Mouse (Mus musculus): ENCODE results near the gene Tbc1d16. TPM values are rescaled to one million over a fixed set of nuclear protein-coding genes. Genes with fewer than 3 reads are reported as not detected.

Gene Tbc1d16
- polyA plus RNA-seq, 1 experiment from 2014 or later = 13.6 TPM

DNA sequence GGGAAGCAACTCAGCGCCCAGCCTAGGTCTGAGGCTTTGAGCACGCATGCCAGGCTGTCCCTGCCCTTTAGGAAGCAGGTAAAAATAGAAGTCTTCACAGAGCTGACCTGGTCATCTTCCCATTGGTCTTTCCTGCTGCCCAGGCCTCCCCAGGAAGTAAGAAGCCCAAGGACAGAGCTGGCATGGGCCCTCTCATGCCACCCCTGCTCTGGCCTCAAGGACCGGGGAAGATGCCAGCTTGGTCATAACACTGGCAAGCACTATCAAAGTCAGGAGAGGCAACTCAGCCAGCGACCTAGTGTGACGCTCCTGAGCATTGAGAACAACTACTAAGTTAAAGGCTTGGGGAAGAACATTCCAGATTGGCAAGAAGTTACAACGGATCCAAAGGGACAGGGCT, 103.8 kb downstream of the Tbc1d16 start:
- Histone ChIP-seq H3K27me3 (ENCODE audit: control insufficient read depth, insufficient read depth, low read length) (no peaks in the 10 kb centered on the region), H3K27ac (ENCODE audit: low read length) (no peak overlapping the region), H3K4me3 (replicated peaks; ENCODE audit: low read length) (no peak overlapping the region), H3K4me1 (ENCODE audit: control insufficient read depth, insufficient read depth, low read length) (peaks cover 35% of the 10 kb centered on the region), H3K9me3 (replicated peaks; ENCODE audit: control insufficient read depth, low read length) (no peaks in the 10 kb centered on the region), H3K9ac (ENCODE audit: low read length) (no peak overlapping the region), H3K4me2 (ENCODE audit: low read depth, low read length) (no peak overlapping the region), H3K36me3 (ENCODE audit: control insufficient read depth, insufficient read depth, low read length) (no peaks in the 10 kb centered on the region)
- no peak for ATAC-seq (ENCODE audit: insufficient read depth, low FRiP score)
- WGBS = 87% methylated on average over 6 of the region's 6 CpGs

DNA sequence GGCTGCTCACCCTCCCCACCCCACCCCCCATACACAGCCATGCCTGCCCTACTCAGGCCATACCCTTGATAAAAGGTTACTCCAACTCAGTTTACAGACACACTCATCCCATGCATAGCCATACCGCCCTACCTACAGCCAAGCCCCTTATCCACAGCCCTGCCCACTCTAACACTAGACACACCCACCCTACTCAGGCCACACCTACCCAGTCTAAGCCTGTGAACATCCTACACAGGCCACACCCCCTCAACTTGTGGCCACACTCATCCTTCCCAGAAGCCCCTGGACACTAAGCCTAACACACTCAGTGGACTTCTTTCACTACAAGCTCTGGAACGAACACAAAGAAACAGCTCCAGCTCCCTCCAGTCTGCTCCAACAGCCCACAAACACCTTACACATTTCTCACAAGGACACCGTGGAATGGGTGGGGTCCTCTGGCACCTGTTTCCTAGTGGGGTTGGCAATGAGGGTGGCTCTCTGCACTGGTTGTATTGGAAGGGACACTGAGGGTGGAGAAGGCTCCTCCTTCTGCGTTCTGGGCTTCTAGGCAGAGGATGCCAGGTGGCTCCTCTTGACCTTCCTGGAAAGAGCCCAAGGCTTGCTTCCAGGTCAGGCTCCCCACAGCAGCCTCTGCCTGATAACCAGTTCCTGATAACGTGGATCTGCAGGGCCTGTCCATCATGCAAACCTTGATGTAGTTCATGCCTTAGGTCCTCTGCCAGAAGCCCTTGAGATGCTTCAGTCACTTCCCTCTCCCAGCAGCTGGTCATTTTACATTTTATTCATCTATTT, 104.6 kb downstream of the Tbc1d16 start:
- Histone ChIP-seq H3K4me3 (replicated peaks; ENCODE audit: low read length) (no peak overlapping the region), H3K27me3 (ENCODE audit: control insufficient read depth, insufficient read depth, low read length) (no peaks in the 10 kb centered on the region), H3K4me1 (ENCODE audit: control insufficient read depth, insufficient read depth, low read length) (peaks cover 32% of the 10 kb centered on the region), H3K27ac (ENCODE audit: low read length) (no peak overlapping the region), H3K36me3 (ENCODE audit: control insufficient read depth, insufficient read depth, low read length) (no peaks in the 10 kb centered on the region), H3K4me2 (ENCODE audit: low read depth, low read length) (no peak overlapping the region), H3K9me3 (replicated peaks; ENCODE audit: control insufficient read depth, low read length) (no peaks in the 10 kb centered on the region), H3K9ac (ENCODE audit: low read length) (no peak overlapping the region)
- ATAC-seq (ENCODE audit: insufficient read depth, low FRiP score) = 0 out of 2 replicates have a peak, but pooled peaks have one; percentile 35
- WGBS = 74% methylated on average over 5 of the region's 5 CpGs

DNA sequence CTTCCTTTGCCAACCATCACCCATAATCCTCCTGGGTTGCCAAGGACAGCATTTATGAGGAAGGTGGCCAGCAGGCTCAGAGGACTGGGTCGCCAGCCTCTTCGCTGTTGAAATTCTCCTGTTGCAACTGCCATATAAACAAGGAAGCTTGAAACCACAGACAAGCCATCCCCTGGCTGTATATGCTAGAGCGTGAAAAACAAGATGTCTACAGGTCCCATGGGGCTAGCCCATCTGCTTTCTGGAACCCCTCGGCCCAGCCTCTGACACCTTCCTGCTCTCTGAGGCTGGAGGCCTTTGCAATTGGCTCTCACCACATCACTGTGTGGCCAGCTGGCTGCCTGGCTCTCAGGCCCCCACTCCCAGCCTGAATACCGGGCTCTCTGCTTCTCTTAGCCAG, 105.9 kb downstream of the Tbc1d16 start:
- Histone ChIP-seq H3K27ac (ENCODE audit: low read length) (no peak overlapping the region), H3K4me2 (ENCODE audit: low read depth, low read length) (no peak overlapping the region), H3K9me3 (replicated peaks; ENCODE audit: control insufficient read depth, low read length) (no peaks in the 10 kb centered on the region), H3K36me3 (ENCODE audit: control insufficient read depth, insufficient read depth, low read length) (no peaks in the 10 kb centered on the region), H3K4me3 (replicated peaks; ENCODE audit: low read length) (no peak overlapping the region), H3K27me3 (ENCODE audit: control insufficient read depth, insufficient read depth, low read length) (no peaks in the 10 kb centered on the region), H3K9ac (ENCODE audit: low read length) (no peak overlapping the region), H3K4me1 (ENCODE audit: control insufficient read depth, insufficient read depth, low read length) (peaks cover 19% of the 10 kb centered on the region)
- WGBS = 74% methylated on average over 5 of the region's 5 CpGs
- no peak for ATAC-seq (ENCODE audit: insufficient read depth, low FRiP score)

DNA sequence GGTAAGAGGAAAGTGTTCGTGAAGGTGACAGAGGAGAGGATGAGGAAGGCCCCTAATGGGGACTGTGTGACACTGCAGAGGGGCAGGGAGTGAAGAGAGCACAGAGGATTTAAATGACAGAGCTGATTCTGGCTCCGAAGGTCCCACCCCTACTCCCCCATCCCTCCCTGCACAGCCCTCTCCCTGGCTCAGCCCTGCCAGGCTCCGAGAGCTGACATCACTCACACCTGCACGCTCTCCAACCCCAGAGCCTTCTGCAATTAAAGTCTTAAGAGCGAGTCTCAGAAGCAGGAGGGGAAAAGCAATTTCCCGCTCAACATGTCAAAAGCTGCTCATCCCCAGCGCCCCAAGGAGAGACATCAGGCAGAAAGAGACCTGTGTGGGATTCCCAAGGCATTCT, 109.4 kb downstream of the Tbc1d16 start:
- 37% methylated on average over 7 of the region's 7 CpGs for WGBS
- H3K9ac ChIP-seq (ENCODE audit: low read length) = no peak overlapping the region
- no peaks in the 10 kb centered on the region for H3K9me3 ChIP-seq (replicated peaks; ENCODE audit: control insufficient read depth, low read length)
- no peak overlapping the region for H3K4me2 ChIP-seq (ENCODE audit: low read depth, low read length)
- H3K36me3 ChIP-seq (ENCODE audit: control insufficient read depth, insufficient read depth, low read length) = no peaks in the 10 kb centered on the region
- H3K27ac ChIP-seq (ENCODE audit: low read length) = no peak overlapping the region
- H3K4me3 ChIP-seq (replicated peaks; ENCODE audit: low read length) = no peak overlapping the region
- ATAC-seq (ENCODE audit: insufficient read depth, low FRiP score) = no peak
- H3K4me1 ChIP-seq (ENCODE audit: control insufficient read depth, insufficient read depth, low read length) = 0 out of 2 replicates have a peak, but pooled peaks cover 4% of the 10 kb centered on the region
- H3K27me3 ChIP-seq (ENCODE audit: control insufficient read depth, insufficient read depth, low read length) = no peaks in the 10 kb centered on the region

DNA sequence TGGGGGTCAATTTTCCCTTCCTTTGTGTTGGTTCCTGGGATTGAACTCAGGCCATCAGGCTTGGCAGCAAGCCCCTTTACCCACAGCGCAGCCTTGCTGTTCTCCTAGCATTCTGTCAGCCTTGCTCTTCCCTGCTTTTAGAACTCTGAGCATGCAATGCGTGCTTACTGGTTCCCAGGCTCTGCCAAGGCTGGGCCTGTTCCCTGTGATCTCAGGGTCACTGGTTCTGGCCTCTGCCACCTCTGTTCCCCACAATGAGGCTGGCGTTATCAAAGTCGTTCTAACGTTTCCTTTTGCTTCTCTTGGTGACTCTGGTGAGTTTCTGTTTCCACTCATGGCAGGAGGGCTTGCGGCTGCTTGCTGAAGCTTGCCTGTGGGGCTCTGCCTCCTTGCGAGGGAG, 110.4 kb downstream of the Tbc1d16 start:
- no peak overlapping the region for H3K9ac ChIP-seq (ENCODE audit: low read length)
- ATAC-seq (ENCODE audit: insufficient read depth, low FRiP score) = no peak
- no peak overlapping the region for H3K4me2 ChIP-seq (ENCODE audit: low read depth, low read length)
- H3K27me3 ChIP-seq (ENCODE audit: control insufficient read depth, insufficient read depth, low read length) = no peaks in the 10 kb centered on the region
- no peaks in the 10 kb centered on the region for H3K36me3 ChIP-seq (ENCODE audit: control insufficient read depth, insufficient read depth, low read length)
- no peaks in the 10 kb centered on the region for H3K4me1 ChIP-seq (ENCODE audit: control insufficient read depth, insufficient read depth, low read length)
- no peaks in the 10 kb centered on the region for H3K9me3 ChIP-seq (replicated peaks; ENCODE audit: control insufficient read depth, low read length)
- no peak overlapping the region for H3K27ac ChIP-seq (ENCODE audit: low read length)
- H3K4me3 ChIP-seq (replicated peaks; ENCODE audit: low read length) = no peak overlapping the region
- 60% methylated on average over 7 of the region's 7 CpGs for WGBS

DNA sequence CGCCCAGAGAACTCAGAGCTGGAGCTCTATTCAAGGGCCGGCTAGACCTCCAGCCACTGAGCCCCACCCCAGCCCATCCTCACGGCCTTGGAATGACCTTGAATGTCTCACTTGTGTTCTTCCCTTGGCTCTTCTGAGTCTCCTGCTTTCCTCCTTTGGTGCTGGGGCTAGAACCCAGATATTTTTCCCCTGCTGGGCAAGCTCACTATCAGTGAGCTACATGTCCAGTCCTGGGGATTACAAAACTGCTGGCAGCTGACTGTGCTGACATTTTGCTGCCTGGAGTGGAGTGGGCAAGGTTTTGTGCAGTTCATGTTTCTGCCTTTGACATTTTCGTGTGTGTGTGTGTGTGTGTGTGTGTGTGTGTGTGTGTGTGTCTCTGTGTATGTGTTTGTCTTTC, 111.3 kb downstream of the Tbc1d16 start:
- Histone ChIP-seq H3K4me2 (ENCODE audit: low read depth, low read length) (no peak overlapping the region), H3K9ac (ENCODE audit: low read length) (no peak overlapping the region), H3K4me1 (ENCODE audit: control insufficient read depth, insufficient read depth, low read length) (no peaks in the 10 kb centered on the region), H3K9me3 (replicated peaks; ENCODE audit: control insufficient read depth, low read length) (no peaks in the 10 kb centered on the region), H3K27ac (ENCODE audit: low read length) (no peak overlapping the region), H3K4me3 (replicated peaks; ENCODE audit: low read length) (no peak overlapping the region), H3K36me3 (ENCODE audit: control insufficient read depth, insufficient read depth, low read length) (no peaks in the 10 kb centered on the region), H3K27me3 (ENCODE audit: control insufficient read depth, insufficient read depth, low read length) (no peaks in the 10 kb centered on the region)
- ATAC-seq (ENCODE audit: insufficient read depth, low FRiP score) = no peak
- 55% methylated on average over 4 of the region's 4 CpGs for WGBS

DNA sequence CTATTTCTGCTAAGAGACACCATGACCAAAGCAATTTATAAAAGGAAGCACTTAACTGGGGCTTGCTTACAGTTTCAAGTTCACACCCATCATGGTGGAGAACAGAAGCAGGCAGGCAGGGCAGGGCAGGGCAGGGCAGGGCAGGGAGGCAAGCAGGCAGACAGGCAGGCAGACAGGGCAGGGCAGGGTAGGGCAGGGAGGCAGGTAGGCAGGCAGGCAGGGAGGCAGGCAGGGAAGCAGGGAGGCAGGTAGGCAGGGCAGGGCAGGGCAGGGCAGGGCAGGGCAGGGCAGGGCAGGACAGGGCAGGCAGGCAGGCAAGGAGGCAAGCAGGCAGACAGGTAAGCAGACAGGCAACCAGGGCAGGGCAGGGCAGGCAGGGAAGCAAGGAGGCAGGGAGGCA, 115.6 kb downstream of the Tbc1d16 start:
- peak; percentile 59; the same call in 1 of the 2 replicates for ATAC-seq (ENCODE audit: insufficient read depth, low FRiP score)

DNA sequence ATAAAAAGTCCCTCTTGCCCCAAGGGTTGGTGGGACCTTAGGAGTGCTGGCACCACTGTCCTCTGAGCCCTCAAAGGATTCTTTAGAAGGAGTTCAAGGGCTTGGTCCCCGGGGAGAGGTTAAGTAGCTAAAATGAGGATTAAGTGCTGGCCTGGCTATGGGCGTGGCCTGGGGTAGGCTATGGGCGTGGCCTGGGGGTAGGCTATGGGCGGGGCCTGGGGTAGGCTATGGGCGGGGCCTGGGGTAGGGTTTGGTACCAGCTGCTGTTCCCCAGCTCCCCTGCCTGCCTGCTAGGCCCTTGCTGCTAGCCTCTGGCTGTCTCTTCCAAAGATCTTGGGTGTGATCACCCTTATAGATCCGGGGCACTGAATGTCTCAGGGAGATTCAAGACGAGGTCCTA, 117.0 kb downstream of the Tbc1d16 start:
- 14% methylated on average over 7 of the region's 7 CpGs for WGBS
- H3K9me3 ChIP-seq (replicated peaks; ENCODE audit: control insufficient read depth, low read length) = no peaks in the 10 kb centered on the region
- H3K27me3 ChIP-seq (ENCODE audit: control insufficient read depth, insufficient read depth, low read length) = no peaks in the 10 kb centered on the region
- H3K36me3 ChIP-seq (ENCODE audit: control insufficient read depth, insufficient read depth, low read length) = no peaks in the 10 kb centered on the region
- H3K27ac ChIP-seq (ENCODE audit: low read length) = no peak overlapping the region
- no peak overlapping the region for H3K4me2 ChIP-seq (ENCODE audit: low read depth, low read length)
- ATAC-seq (ENCODE audit: insufficient read depth, low FRiP score) = no peak
- H3K4me3 ChIP-seq (replicated peaks; ENCODE audit: low read length) = no peak overlapping the region
- H3K9ac ChIP-seq (ENCODE audit: low read length) = no peak overlapping the region
- H3K4me1 ChIP-seq (ENCODE audit: control insufficient read depth, insufficient read depth, low read length) = peaks cover 5% of the 10 kb centered on the region; the same call in 1 of the 2 replicates

More for the DNA sequence above, 115.6 kb downstream of the Tbc1d16 start:
- Histone ChIP-seq H3K9ac (ENCODE audit: low read length) (no peak overlapping the region), H3K27ac (ENCODE audit: low read length) (no peak overlapping the region), H3K4me1 (ENCODE audit: control insufficient read depth, insufficient read depth, low read length) (peaks cover 5% of the 10 kb centered on the region; the same call in 1 of the 2 replicates), H3K4me3 (replicated peaks; ENCODE audit: low read length) (no peak overlapping the region), H3K9me3 (replicated peaks; ENCODE audit: control insufficient read depth, low read length) (no peaks in the 10 kb centered on the region), H3K36me3 (ENCODE audit: control insufficient read depth, insufficient read depth, low read length) (no peaks in the 10 kb centered on the region), H3K27me3 (ENCODE audit: control insufficient read depth, insufficient read depth, low read length) (no peaks in the 10 kb centered on the region), H3K4me2 (ENCODE audit: low read depth, low read length) (no peak overlapping the region)

DNA sequence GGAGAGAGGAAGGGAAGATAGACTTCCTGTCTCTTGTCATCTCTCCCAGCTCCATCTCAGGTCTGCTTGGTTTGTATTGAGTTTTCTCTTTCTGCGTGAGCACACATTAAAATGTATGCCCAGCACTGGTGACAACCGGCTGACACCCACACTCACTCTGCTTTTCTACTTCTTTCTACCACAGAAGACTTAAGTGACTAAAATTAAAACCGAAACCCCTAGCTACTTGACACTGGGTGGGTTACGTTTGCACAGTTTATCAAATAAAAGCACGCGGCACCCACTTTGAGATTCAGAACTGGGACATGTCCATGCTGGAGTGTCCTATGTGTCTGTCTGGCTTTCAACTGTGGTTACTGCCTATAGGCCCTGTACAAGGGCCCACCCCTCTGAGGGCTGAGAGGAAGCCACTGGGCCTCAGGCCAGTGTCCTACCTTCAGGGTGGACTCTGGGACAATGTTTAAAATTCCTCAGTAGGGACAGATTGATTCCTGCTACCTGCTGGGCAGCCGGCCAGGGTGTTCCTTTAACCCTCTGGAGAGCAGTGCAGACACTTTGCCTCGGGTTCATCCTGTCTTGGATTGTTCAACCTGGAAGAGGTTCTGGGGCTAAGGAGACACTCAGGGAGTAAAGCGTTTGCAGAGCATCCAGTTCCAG, 118.8 kb downstream of the Tbc1d16 start:
- no peak for ATAC-seq (ENCODE audit: insufficient read depth, low FRiP score)
- Histone ChIP-seq H3K9me3 (replicated peaks; ENCODE audit: control insufficient read depth, low read length) (no peaks in the 10 kb centered on the region), H3K4me3 (replicated peaks; ENCODE audit: low read length) (no peak overlapping the region), H3K4me1 (ENCODE audit: control insufficient read depth, insufficient read depth, low read length) (peaks cover 11% of the 10 kb centered on the region; the same call in 1 of the 2 replicates), H3K4me2 (ENCODE audit: low read depth, low read length) (no peak overlapping the region), H3K27ac (ENCODE audit: low read length) (no peak overlapping the region), H3K9ac (ENCODE audit: low read length) (no peak overlapping the region), H3K36me3 (ENCODE audit: control insufficient read depth, insufficient read depth, low read length) (no peaks in the 10 kb centered on the region), H3K27me3 (ENCODE audit: control insufficient read depth, insufficient read depth, low read length) (no peaks in the 10 kb centered on the region)
- WGBS = 61% methylated on average over 9 of the region's 9 CpGs
